8 mouse cellular contexts compared by ENCODE assay signal in the genomic region with DNA sequence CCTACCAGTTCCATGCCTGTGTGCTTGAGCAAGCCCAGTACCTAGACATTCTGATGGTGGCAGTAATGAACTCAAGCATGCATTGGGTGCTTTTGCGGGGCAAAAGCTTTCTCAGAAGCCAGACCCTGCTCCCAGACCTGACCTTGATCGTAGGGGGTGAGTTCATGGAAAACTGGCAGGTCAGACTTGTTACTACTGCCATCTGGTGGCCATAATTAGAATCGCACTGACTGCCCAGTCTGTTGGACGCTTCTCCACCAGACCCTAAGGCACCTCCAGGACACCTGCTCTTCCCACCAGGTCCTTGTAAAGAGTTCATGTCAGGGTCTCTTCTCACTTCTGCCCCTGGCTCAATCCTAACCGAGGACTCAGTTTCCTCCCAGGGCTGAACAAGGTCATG. TPM values are rescaled to one million over a fixed set of nuclear protein-coding genes. Genes with fewer than 3 reads are reported as not detected.
A peak's percentile ranks its signal among the peaks of the same experiment; 100 is the strongest.
DNase-seq lines count a peak whose midpoint lies in the region; ATAC-seq and TF ChIP-seq lines count a peak whose summit lies in the region.

No protein-coding gene starts in this region.

- H3K9ac ChIP-seq in neural tube, embryonic 15.5 days (replicated peaks) = no peak overlapping the region

- peaks cover 73% of the 10 kb centered on the region for H3K36me3 ChIP-seq in neural tube, embryonic 15.5 days

- TF ChIP-seq CTCF in left cerebral cortex, adult 2 months (IDR thresholded peaks at IDR 0.05) = peak; percentile 92

- WGBS in neural tube, embryonic 15.5 days = 3% methylated on average over 5 of the region's 5 CpGs

- intact Hi-C loops in left cerebral cortex, adult 2 months (cut with DNase I) = loop anchor here (5.0 kb wide), 1 partner anchor 90 kb away; no protein-coding TSS in a partner anchor

- no peak for ATAC-seq in neural tube, embryonic 15.5 days (ENCODE audit: low FRiP score)
- ATAC-seq in monocyte, adult 5-6 weeks (replicated peaks; ENCODE audit: insufficient number of reproducible peaks, low FRiP score, low TSS enrichment, poor library complexity, severe bottlenecking) = 0 out of 2 replicates have a peak, but pooled peaks have one; percentile 40

- no peak overlapping the region for H3K4me2 ChIP-seq in neural tube, embryonic 15.5 days

- no peaks in the 10 kb centered on the region for H3K9me3 ChIP-seq in neural tube, embryonic 15.5 days (replicated peaks)

- DNase-seq in neural tube, embryonic 10.5 days (ENCODE audit: extremely low spot score, low spot score) = peak; percentile 67
- DNase-seq in adrenal gland, adult 2 months = peak; percentile 52
- peak; percentile 74 for DNase-seq in embryo, embryonic 11 days
- DNase-seq in induced T-regulatory cell, adult 2 months (ENCODE audit: low read depth) = peak; percentile 67
- DNase-seq in left cerebral cortex, adult 2 months (ENCODE audit: extremely low spot score in 1 of 2, low spot score in 2 of 2) = peak; percentile 36 to 48
- DNase-seq in thymus, postnatal 14 days = peak; percentile 38

- no peak overlapping the region for H3K4me3 ChIP-seq in neural tube, embryonic 15.5 days (replicated peaks)
- no peak overlapping the region for H3K4me3 ChIP-seq in left cerebral cortex, adult 2 months

- peaks cover 5% of the 10 kb centered on the region; the same call in 1 of the 2 replicates for H3K4me1 ChIP-seq in neural tube, embryonic 15.5 days

- no peak overlapping the region for H3K27ac ChIP-seq in neural tube, embryonic 15.5 days (replicated peaks)
- H3K27ac ChIP-seq in left cerebral cortex, adult 2 months = no peak overlapping the region

- H3K27me3 ChIP-seq in neural tube, embryonic 15.5 days (replicated peaks) = no peaks in the 10 kb centered on the region

RNA-seq across cellular contexts. Expression of a gene that starts 34.5 kb away (rescaled TPM):
- 23.6 and 28.3 TPM in 2 replicates for polyA plus RNA-seq in neural tube, embryonic 15.5 days (2015; fragmentation: Nextera tagmentation; extraction: Ambion mirVana)
- 1 to 10 TPM; 1.4 to 3.5 TPM for total RNA-seq in adrenal gland, adult 2 months (2021)
- polyA plus RNA-seq in adrenal gland, adult 2 months (2012; rRNA removed) = 0.52 and 1.0 TPM in 2 replicates
- 1 to 10 TPM; 2.0 to 2.2 TPM for total RNA-seq in left cerebral cortex, adult 2 months (2021)
- total RNA-seq in monocyte, adult 5-6 weeks (2017) = not detected in 3 replicates

RNA-seq across cellular contexts. Expression of a gene that starts 35.4 kb away (rescaled TPM):
- polyA plus RNA-seq in neural tube, embryonic 15.5 days (2015; fragmentation: Nextera tagmentation; extraction: Ambion mirVana) = 67.3 and 77.7 TPM in 2 replicates
- total RNA-seq in adrenal gland, adult 2 months (2021) = 100 to 1,000 TPM in 1 of 2 experiments, 10 to 100 TPM in 1; 81.0 to 108 TPM
- polyA plus RNA-seq in adrenal gland, adult 2 months (2012; rRNA removed) = 66.9 and 77.8 TPM in 2 replicates
- 10 to 100 TPM; 54.7 to 65.8 TPM for total RNA-seq in left cerebral cortex, adult 2 months (2021)
- 37.0 to 58.8 TPM (median 41.2 TPM) in 3 replicates for total RNA-seq in monocyte, adult 5-6 weeks (2017)

RNA-seq across cellular contexts. Expression of a gene that starts 35.5 kb away (rescaled TPM):
- 22.0 and 26.7 TPM in 2 replicates for polyA plus RNA-seq in neural tube, embryonic 15.5 days (2015; fragmentation: Nextera tagmentation; extraction: Ambion mirVana)
- total RNA-seq in adrenal gland, adult 2 months (2021) = 10 to 100 TPM; 25.9 to 28.0 TPM
- polyA plus RNA-seq in adrenal gland, adult 2 months (2012; rRNA removed) = 7.6 and 10.7 TPM in 2 replicates
- 10 to 100 TPM; 19.0 to 20.3 TPM for total RNA-seq in left cerebral cortex, adult 2 months (2021)
- total RNA-seq in monocyte, adult 5-6 weeks (2017) = 26.0 to 39.2 TPM (median 27.4 TPM) in 3 replicates
